Mouse (Mus musculus) kidney, embryonic 16.5 days (tissue): ENCODE results near the gene Adm. TPM values are rescaled to one million over a fixed set of nuclear protein-coding genes. Genes with fewer than 3 reads are reported as not detected.
"Not testable (repeated sequence)": the region's sequence is repeated elsewhere in the genome, so short reads cannot be mapped to it uniquely, and the experiment has no call there.

Experiments used
- ATAC-seq: fragments of 200-750 bp; cut with Nextera tagmentation; 2 replicates; pipeline ENCODE4 v1.8.0; 2017; ENCODE audit warnings: moderate TSS enrichment; ENCODE audit not compliant: low FRiP score, low TSS enrichment
- H3K27ac ChIP-seq: fragments of 300-500 bp; sonication (generic); 2 replicates; pipeline ENCODE4 v1.5.1; 2014; ENCODE audit warnings: low read length
- H3K27me3 ChIP-seq: fragments of 300-500 bp; sonication (generic); 2 replicates; pipeline ENCODE4 v1.6.1; 2014; ENCODE audit warnings: low read length, control low read depth, mixed read lengths; ENCODE audit not compliant: insufficient read depth
- H3K36me3 ChIP-seq: fragments of 300-500 bp; sonication (generic); 2 replicates; pipeline ENCODE4 v1.6.1; 2014; ENCODE audit warnings: low read length, control low read depth, mixed read lengths; ENCODE audit not compliant: insufficient read depth
- H3K4me1 ChIP-seq: fragments of 300-500 bp; sonication (generic); 2 replicates; pipeline ENCODE4 v1.6.1; 2014; ENCODE audit warnings: low read length, control low read depth, mixed read lengths; ENCODE audit not compliant: insufficient read depth
- H3K4me2 ChIP-seq: fragments of 300-500 bp; sonication (generic); replicated peaks from 2 replicates; pipeline ENCODE4 v1.6.1; 2014; ENCODE audit warnings: low read depth, low read length
- H3K4me3 ChIP-seq: fragments of 300-500 bp; sonication (generic); 2 replicates; pipeline ENCODE4 v1.5.1; 2014; ENCODE audit warnings: mild to moderate bottlenecking, low read length
- H3K9ac ChIP-seq: fragments of 300-500 bp; sonication (generic); replicated peaks from 2 replicates; pipeline ENCODE4 v1.6.1; 2014; ENCODE audit warnings: low read length
- H3K9me3 ChIP-seq: fragments of 300-500 bp; sonication (generic); 2 replicates; pipeline ENCODE4 v1.6.1; 2016; ENCODE audit warnings: low read length, control low read depth
- WGBS: fragments of 180-500 bp; shearing (Covaris S2); extraction: QIAGEN DNeasy Blood & Tissue Kit; methylation state at CpG from one replicate; pipeline ENCODE4 v1.1.7; 2014; 5-methylcytosine and 5-hydroxymethylcytosine counted together
- polyA plus RNA-seq: library from polyadenylated mRNA; unstranded; fragments of >200 nt; fragmentation: Nextera tagmentation; extraction: Ambion mirVana; gene quantifications from 2 replicates; pipeline ENCODE4 v1.2.1, GENCODE M21; 2015

The Adm gene
- polyA plus RNA-seq, 1 experiment from 2014 or later: 11.4 TPM

DNA sequence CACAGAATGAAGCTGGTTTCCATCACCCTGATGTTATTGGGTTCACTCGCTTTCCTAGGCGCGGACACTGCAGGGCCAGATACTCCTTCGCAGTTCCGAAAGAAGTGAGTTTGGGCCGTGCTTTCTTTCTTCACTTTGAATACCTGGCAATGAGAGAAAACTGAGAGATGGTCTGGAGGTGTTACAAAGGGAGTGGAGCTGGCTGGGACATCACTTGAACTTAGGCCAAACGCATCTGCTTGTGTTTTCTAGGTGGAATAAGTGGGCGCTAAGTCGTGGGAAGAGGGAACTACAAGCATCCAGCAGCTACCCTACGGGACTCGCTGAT, 776 bp downstream of the Adm start:
- H3K36me3 ChIP-seq: no peaks in the 10 kb centered on the region
- H3K4me2 ChIP-seq: peak overlapping the region; percentile 80
- H3K27ac ChIP-seq: no peak overlapping the region
- H3K9me3 ChIP-seq: no peaks in the 10 kb centered on the region
- H3K9ac ChIP-seq: peak overlapping the region; percentile 56
- peaks cover 30% of the 10 kb centered on the region for H3K27me3 ChIP-seq
- no peak for ATAC-seq
- peaks cover 48% of the 10 kb centered on the region for H3K4me1 ChIP-seq
- peak overlapping the region; percentile 60 for H3K4me3 ChIP-seq
- 1% methylated on average over 11 of the region's 11 CpGs for WGBS

DNA sequence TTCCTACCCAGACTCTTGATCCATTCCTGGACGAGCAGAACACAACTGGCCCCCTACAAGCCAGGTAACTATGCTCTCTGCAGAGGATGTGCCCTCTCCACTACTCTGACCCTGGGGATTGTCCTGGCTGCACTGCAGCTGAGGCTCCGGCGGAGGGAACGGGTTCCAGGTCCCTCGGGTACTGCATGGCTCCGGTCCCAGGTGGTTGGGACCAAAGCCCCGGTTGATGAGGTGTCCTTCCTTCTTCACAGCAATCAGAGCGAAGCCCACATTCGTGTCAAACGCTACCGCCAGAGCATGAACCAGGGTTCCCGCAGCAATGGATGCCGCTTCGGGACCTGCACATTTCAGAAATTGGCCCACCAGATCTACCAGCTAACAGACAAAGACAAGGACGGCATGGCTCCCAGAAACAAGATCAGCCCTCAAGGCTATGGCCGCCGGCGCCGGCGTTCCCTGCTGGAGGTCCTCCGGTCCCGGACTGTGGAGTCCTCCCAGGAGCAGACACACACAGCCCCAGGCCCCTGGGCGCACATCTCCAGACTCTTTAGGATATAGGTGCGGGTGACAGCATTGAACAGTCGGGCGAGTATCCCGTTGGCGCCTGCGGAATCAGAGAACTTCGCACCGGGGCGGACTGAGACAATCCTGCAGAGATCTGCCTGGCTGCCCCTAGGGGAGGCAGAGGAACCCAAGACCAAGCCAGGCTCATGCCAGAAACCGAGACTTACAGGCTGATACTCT, 1.3 kb downstream of the Adm start:
- 1% methylated on average over 33 of the region's 33 CpGs for WGBS

DNA sequence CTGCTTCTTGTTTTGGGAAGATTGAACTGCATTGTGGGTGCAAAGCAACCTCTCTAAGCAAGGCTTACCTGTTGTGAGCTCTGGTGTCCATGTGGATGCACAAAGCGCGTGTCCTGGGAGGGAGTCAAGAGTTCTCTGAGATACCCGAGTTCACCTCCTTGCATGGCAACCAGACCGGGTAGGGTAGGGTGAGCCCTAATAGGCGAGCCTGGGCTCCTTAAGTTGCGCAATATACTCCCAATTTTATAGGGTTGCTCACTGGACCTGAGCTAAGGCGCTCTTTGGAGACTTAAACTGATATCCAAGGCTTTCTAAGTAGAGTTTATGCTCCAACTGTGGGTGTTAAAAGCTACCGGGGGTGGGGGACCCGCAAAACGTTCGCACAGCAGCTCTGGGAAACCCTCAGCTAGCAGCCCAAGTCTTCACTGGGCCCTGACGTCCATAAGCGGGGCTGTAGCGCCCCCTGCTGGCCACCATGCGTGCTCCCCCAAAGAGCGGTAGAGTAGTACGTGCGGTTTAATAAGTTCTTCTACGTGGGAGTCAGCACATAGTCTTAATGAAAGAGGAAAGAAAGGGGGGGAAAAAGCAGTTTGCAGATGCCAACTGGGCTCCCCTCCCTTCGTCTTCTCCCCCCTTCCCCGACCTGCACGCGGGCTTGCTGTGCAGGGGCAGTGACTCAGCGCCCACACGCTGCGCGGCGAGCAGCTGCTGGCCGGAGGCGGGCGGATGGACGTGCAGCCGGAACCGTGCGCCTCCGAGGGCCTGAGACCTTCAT, 2.6 kb downstream of the Adm start:
- 2% methylated on average over 29 of the region's 36 CpGs for WGBS
- Histone ChIP-seq H3K4me1 (peaks cover 48% of the 10 kb centered on the region), H3K4me2 (peak overlapping the region; percentile 80), H3K27ac (no peak overlapping the region), H3K27me3 (peaks cover 27% of the 10 kb centered on the region), H3K36me3 (no peaks in the 10 kb centered on the region), H3K9me3 (no peaks in the 10 kb centered on the region), H3K9ac (peak overlapping the region; percentile 72), H3K4me3 (peak overlapping the region; percentile 60)
- peak; percentile 90 for ATAC-seq

More for the DNA sequence above, 1.3 kb downstream of the Adm start:
- Histone ChIP-seq H3K9ac (peak overlapping the region; percentile 56), H3K4me2 (peak overlapping the region; percentile 80), H3K36me3 (no peaks in the 10 kb centered on the region), H3K9me3 (no peaks in the 10 kb centered on the region), H3K4me1 (peaks cover 48% of the 10 kb centered on the region), H3K27ac (no peak overlapping the region), H3K27me3 (peaks cover 30% of the 10 kb centered on the region), H3K4me3 (peak overlapping the region; percentile 60)
- no peak for ATAC-seq

DNA sequence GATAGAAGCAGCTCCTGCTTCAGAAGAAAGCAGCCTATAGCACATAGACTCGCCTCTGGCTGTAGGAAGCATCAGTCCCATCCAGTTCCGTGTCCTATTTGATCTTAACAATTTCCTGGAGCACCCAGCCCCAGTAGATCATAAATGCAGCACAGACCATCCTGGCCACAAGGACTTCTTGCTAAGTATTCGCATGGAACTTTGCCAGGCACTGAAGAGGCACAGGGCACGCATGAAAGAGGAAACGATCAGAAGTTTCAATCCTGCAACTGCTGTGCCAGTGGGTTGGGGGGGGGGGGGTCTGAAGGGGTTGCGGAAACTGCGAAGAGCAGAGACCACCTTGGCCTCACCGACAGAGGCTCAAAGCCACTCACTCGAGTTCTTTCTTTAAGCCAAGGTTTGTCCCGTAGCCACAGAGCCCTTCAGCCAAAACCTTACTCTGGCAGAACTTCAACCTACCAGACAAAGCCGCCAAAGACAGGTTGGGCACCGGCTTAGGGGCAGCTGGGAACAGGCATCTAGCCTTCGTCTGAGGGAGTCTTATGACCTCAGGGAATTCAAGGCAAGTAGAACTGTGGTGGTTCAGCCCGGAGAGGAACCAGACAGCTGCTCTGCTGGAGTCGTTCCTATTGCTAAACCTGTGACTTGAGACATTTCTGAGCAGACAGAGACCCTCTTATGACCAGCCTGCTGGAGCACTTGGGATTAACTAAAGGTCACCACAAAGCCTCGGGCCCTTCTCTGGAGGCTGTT, 3.9 kb downstream of the Adm start:
- Histone ChIP-seq H3K27ac (no peak overlapping the region), H3K4me3 (no peak overlapping the region), H3K4me1 (peaks cover 38% of the 10 kb centered on the region), H3K9me3 (no peaks in the 10 kb centered on the region), H3K4me2 (no peak overlapping the region; the same call in 1 of the 2 replicates), H3K9ac (no peak overlapping the region), H3K36me3 (no peaks in the 10 kb centered on the region), H3K27me3 (peaks cover 15% of the 10 kb centered on the region)
- no peak for ATAC-seq
- WGBS: 79% methylated on average over 16 of the region's 16 CpGs

DNA sequence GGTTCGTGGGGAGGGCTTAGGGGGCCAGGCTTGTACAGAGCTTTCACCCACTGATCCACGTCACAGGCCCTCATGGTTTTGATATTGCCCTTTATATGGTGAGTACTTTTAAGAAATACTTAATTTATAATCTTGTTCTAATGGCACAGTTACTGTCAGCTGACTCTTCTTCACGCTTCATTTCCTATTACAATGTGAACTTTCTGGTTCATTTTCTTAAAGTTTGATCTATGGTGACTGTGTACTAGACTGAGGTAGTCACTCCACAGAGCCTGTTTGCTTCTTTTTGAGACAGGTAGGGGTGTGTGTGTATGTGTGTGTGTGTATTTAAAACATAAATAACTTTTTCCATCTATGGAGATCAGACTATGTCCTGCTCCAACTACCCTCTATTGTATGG, 8.5 kb downstream of the Adm start:
- 77% methylated on average over 3 of the region's 3 CpGs for WGBS
- peak; percentile 50; the same call in 1 of the 2 replicates for ATAC-seq
- H3K9me3 ChIP-seq: no peaks in the 10 kb centered on the region
- H3K36me3 ChIP-seq: no peaks in the 10 kb centered on the region
- H3K9ac ChIP-seq: no peak overlapping the region
- H3K4me1 ChIP-seq: peaks cover 11% of the 10 kb centered on the region; the same call in 1 of the 2 replicates
- H3K4me2 ChIP-seq: no peak overlapping the region
- no peak overlapping the region for H3K27ac ChIP-seq
- no peak overlapping the region for H3K4me3 ChIP-seq
- no peaks in the 10 kb centered on the region for H3K27me3 ChIP-seq

DNA sequence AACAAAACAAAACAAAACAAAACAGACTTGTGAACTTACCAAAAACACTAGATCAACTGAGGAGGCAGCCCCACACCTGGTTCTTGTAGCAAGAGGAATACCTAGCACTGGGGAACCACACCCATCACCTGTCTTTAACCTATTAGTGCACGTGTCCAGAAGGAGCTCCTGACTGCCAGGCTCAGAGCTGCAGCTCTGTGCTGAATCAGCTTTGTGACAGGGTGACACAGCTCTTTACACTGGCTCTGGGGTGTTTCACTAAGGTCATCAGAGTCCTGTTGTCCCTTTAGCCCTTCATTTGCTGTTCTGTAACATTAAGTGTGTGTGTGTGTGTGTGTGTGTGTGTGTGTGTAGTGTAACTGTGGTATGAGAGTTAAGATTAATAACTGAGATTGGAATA, 9.1 kb downstream of the Adm start:
- Histone ChIP-seq H3K4me3 (no peak overlapping the region), H3K9ac (no peak overlapping the region), H3K36me3 (no peaks in the 10 kb centered on the region), H3K4me2 (no peak overlapping the region), H3K27me3 (no peaks in the 10 kb centered on the region), H3K9me3 (no peaks in the 10 kb centered on the region), H3K4me1 (peaks cover 9% of the 10 kb centered on the region; the same call in 1 of the 2 replicates), H3K27ac (no peak overlapping the region)
- WGBS: 43% methylated on average over 1 of the region's 1 CpGs
- ATAC-seq: no peak

DNA sequence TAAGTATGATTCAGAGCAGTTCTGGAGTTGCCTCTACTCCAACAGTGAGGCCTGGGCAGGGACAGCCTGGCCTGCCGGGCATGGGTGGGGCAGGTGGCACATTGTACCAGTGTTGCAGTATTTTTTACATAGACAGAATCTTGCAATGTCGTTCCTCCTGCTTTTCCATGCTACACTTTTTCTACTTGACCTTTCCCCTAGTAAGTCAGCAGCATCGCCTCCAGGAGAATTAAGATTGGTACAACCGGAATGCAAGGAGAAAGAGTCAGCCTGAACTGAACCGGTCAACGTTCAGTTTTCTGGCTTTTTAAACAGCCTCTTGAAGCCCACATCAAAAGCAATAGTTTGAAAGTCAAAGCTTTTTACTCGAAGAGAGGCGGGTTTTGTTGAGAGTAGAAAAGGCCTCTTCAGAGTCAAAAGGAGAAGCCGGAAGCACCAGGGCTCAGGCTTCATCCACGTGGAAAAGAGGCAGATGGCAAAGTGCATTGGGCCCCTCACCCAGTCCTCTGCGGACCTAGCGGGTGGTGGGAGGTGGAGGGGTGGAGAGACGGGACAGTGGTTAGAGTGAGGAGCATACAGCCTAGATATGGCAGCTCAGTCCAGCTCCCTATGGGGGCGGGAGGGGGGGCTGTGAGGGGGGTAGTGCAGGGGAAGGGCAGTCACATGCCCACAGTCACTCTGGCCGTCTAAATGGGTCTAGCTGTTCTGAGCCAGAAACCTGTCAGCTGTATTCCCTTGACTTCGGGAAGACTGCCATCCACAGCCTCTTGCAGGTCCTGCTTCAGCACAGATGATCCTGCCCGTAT, 11.0 kb downstream of the Adm start:
- Histone ChIP-seq H3K4me3 (no peak overlapping the region), H3K4me2 (no peak overlapping the region), H3K36me3 (no peaks in the 10 kb centered on the region), H3K9me3 (no peaks in the 10 kb centered on the region), H3K4me1 (peaks cover 9% of the 10 kb centered on the region; the same call in 1 of the 2 replicates), H3K27ac (peak overlapping the region; percentile 47; the same call in 1 of the 2 replicates), H3K9ac (no peak overlapping the region), H3K27me3 (no peaks in the 10 kb centered on the region)
- 51% methylated on average over 17 of the region's 17 CpGs for WGBS
- ATAC-seq: 0 out of 2 replicates have a peak, but pooled peaks have one; percentile 46

DNA sequence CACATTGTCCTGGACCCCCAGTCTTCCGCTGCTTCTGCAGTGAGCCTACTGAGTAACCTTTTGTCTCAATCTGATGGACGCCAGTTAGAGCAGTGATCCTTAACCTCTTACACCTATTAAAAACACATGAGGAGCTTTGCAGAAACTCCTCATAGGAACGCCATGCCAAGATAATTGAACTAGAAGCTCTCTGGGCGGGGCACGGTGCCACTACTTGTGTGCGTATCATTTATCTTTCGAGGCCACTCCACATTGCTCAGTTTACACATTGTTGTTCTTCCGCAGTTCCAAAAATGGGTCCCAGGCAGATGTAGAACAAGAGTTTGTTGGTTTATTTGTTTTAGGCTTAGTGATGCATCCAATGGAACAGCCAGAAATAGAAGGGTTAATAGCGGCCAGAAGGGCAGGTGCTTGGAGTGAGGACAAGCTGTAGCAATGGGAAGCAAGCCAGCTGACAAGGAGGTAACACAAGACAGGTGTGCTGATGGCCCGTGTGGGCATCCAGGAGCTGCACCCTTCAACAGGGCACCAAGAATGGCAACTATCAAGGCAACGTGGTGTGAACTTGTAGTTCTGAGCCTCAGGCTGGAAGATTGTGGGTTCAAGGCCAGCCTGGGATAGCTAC, 11.9 kb downstream of the Adm start:
- no peaks in the 10 kb centered on the region for H3K27me3 ChIP-seq
- 76% methylated on average over 11 of the region's 11 CpGs for WGBS
- no peak overlapping the region for H3K4me3 ChIP-seq
- H3K9ac ChIP-seq: no peak overlapping the region
- no peaks in the 10 kb centered on the region for H3K36me3 ChIP-seq
- H3K4me1 ChIP-seq: peaks cover 9% of the 10 kb centered on the region; the same call in 1 of the 2 replicates
- no peak overlapping the region for H3K27ac ChIP-seq
- H3K4me2 ChIP-seq: no peak overlapping the region
- H3K9me3 ChIP-seq: no peaks in the 10 kb centered on the region
- no peak for ATAC-seq

DNA sequence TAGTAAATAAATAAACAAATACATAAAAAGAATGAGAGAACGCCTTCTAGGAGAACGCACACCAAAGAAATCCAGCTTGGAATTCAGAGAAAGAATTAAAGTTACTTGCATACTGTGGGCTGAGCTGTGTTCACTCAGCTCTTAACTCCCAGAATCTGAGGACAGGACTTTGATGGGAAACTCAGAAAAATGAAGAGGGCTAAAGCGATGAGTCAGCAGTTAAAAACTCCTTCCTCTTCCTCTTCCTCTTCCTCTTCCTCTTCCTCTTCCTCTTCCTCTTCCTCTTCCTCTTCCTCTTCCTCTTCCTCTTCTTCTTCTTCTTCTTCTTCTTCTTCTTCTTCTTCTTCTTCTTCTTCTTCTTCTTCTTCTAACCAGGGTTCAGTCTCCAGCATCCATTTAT, 12.5 kb downstream of the Adm start:
- not testable (repeated sequence) for H3K9me3 ChIP-seq, H3K27me3 ChIP-seq, H3K27ac ChIP-seq, H3K4me1 ChIP-seq, ATAC-seq, H3K36me3 ChIP-seq, H3K4me2 ChIP-seq, H3K4me3 ChIP-seq, H3K9ac ChIP-seq
- 93% methylated on average over 3 of the region's 3 CpGs for WGBS
